Mouse (Mus musculus): ENCODE data around the gene Zbtb49. TPM values are rescaled to one million over a fixed set of nuclear protein-coding genes. Genes with fewer than 3 reads are reported as not detected.

Gene Zbtb49
- total RNA-seq, 2 experiments from 2014 or later, result 14.2 to 18.1 TPM

DNA sequence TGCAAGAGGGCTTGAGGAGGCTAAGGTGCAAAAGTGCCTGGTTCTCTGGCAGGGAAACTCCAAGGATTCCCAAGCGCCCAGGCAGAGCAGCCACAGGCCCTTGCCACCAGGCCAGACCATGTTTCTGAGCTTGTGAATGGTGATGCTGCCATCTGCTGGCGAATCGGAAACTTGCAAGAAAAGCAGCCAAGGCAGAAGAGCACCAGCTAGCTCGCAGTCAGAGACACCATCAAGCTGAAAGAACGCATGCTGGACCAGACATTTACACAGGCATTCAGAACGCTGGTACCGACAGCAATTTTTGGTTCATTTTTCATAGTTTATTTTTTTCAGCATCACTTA, 22.8 kb downstream of the Zbtb49 start:
- intact Hi-C loops (cut with DNase I), result loop anchor here (2.0 to 10.0 kb wide), 2 partner anchors 101 to 903 kb away; no protein-coding TSS in a partner anchor

GRCm38 (mm10) chr5:38196821-38197481, 23.3 kb downstream of the Zbtb49 start:
- no peak for DNase-seq (ENCODE audit: extremely low spot score in 1 of 2, low spot score in 2 of 2)
- intact Hi-C loops (cut with DNase I), result loop anchor here (2.0 to 10.0 kb wide), 2 partner anchors 100 to 902 kb away; no protein-coding TSS in a partner anchor

More for the DNA sequence above, 22.8 kb downstream of the Zbtb49 start:
- peak; percentile 84 to 85 for DNase-seq (ENCODE audit: extremely low spot score in 1 of 2, low spot score in 2 of 2)

- intact Hi-C loops (cut with DNase I), result loop anchor here (2.0 to 10.0 kb wide), 2 partner anchors 99 to 901 kb away; no protein-coding TSS in a partner anchor
- no peak for DNase-seq (ENCODE audit: extremely low spot score in 1 of 2, low spot score in 2 of 2)
These were observed 24.3 kb downstream of the Zbtb49 start for GRCm38 (mm10) chr5:38195941-38196340.

- intact Hi-C loops (cut with DNase I), result loop anchor here (10.0 kb wide), 1 partner anchor 900 kb away; no protein-coding TSS in a partner anchor
- no peak for DNase-seq (ENCODE audit: extremely low spot score in 1 of 2, low spot score in 2 of 2)
These were observed 25.3 kb downstream of the Zbtb49 start for GRCm38 (mm10) chr5:38194946-38195345.

- intact Hi-C loops (cut with DNase I), result loop anchor here (10.0 kb wide), 1 partner anchor 896 kb away; no protein-coding TSS in a partner anchor
- DNase-seq (ENCODE audit: extremely low spot score in 1 of 2, low spot score in 2 of 2), result no peak
These were observed 29.4 kb downstream of the Zbtb49 start for GRCm38 (mm10) chr5:38190907-38191306.

DNA sequence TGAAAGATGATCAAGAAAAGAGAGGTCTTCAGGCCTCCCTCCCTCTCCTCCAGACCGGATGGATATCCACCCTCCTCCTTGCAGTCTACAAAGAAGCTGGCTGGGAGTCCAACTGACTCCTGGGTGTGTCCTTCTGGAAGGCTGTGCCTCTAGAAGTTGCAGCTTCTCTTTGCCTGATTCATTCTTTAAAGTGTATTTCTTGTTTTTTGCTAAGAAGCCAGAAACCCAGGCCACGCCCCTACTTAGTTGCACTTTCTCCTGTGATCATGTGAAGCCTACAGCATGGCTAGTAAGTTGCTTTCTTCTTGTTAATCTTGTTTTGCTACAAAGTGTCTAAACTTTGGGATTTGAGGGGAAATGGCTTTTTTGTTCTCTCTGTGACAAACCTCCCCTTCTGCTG, 33.3 kb downstream of the Zbtb49 start:
- DNase-seq (ENCODE audit: extremely low spot score in 1 of 2, low spot score in 2 of 2), result no peak
- intact Hi-C loops (cut with DNase I), result no loop called here

- no peak for DNase-seq (ENCODE audit: extremely low spot score in 1 of 2, low spot score in 2 of 2)
- intact Hi-C loops (cut with DNase I), result no loop called here
These were observed 35.5 kb downstream of the Zbtb49 start for GRCm38 (mm10) chr5:38184688-38185285.

DNA sequence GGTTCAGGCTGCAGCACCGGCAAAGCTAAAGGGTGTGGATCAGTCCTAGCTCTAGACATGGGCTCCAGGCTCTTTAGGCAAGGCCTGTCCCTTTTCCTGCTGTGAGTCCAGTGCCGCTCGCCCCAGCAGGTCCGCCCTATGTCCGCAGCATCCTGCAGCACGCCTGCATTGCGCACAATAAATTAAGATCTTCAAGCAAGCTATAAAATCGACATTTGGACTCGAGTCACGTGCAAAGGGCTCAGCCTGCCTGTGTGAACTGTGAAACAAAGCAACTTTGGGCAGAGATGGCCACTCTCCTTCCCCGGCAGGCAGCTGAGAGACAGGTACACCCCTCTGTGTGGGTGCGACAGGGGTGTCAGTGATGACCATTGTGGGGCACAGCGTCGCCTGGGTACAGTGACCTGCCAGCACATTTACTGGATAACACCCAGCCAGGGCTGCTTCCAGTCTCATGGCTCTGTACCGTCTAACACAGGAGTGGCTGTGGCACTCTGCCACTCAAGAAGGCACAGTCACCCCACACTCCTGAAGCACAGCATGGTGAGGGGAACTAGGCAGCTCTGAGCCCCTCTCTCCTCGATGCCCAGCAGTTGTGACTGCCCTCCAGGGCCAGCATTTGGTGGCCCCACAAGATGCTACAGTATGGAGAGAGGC, 45.9 kb downstream of the Zbtb49 start:
- DNase-seq (ENCODE audit: extremely low spot score in 1 of 2, low spot score in 2 of 2), result no peak
- intact Hi-C loops (cut with DNase I), result no loop called here

GRCm38 (mm10) chr5:38173766-38174165, 46.5 kb downstream of the Zbtb49 start:
- no peak for DNase-seq (ENCODE audit: extremely low spot score in 1 of 2, low spot score in 2 of 2)
- intact Hi-C loops (cut with DNase I), result no loop called here

- DNase-seq (ENCODE audit: extremely low spot score in 1 of 2, low spot score in 2 of 2), result no peak
- intact Hi-C loops (cut with DNase I), result no loop called here
These were observed 51.8 kb downstream of the Zbtb49 start for GRCm38 (mm10) chr5:38168497-38168896.

DNA sequence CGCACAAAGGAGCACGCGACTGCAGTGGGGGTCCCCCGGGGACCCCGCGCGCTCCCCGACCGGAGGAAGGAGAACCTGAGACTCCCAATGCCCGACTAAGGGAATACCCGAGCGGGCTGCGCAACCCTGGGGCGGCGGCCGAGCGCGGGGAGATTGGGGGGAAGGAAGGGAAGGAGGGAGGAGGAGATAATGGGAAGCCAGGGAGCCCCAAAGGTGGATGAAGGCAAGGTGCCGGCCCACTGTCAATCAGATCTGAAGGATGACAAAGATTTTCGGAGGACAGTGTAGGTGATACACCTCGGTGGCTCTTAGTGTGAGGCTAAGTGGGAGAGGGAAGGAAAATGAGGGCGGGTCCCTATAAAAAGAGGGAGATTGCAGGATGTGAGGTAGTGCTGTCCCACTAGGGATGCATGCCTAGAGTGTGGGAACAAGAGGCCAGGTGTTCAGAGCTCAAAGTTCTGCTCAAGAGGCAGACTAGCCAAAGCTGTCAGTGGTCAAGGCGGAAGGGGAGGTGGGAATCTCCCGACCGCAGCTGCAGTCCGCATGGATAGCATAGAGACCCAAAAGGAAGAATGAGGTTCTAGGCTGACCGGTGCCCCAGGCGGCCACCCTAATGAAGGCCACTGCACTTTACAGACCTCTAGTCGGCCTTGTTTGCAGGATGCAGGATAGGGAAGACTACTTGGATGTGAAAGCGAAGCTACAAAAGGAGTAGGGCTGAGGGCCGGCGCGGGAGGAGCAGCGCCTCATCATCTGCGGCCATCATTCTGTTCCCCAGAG, 60.4 kb downstream of the Zbtb49 start, which contains the start of gene Nsg1:
Gene Nsg1 (minus strand): TSS at position 274 of the 780 bp plus-strand sequence.
- intact Hi-C loops (cut with DNase I), result no loop called here
- no peak for DNase-seq (ENCODE audit: extremely low spot score in 1 of 2, low spot score in 2 of 2)

- DNase-seq (ENCODE audit: extremely low spot score in 1 of 2, low spot score in 2 of 2), result peak; percentile 57 to 90
- intact Hi-C loops (cut with DNase I), result no loop called here
These were observed 61.2 kb downstream of the Zbtb49 start for GRCm38 (mm10) chr5:38158947-38159633.

DNA sequence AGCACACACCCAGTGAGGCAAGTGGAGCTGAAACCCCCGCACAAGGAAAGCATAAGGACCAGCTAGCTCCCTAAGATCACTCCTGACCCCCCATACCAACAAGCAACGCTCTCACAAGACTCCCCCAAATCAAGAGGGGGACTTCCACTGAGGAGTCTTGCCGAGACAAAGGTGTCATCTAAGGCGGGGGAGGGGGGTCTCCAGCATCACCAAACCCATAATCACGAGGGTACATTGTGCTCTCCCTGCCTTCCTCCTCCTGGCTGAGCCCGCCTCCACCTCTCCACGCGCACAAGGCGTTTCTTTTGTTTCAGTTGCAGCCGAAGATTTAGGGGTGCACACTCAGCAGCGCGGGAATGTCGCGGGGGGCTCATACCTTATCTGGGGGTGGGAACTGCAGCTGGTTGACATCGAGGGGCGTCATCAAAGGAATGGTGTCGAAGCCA, 61.7 kb downstream of the Zbtb49 start:
- intact Hi-C loops (cut with DNase I), result no loop called here
- peak in 1 of 2 experiments; percentile 63 for DNase-seq (ENCODE audit: extremely low spot score in 1 of 2, low spot score in 2 of 2)

- no peak for DNase-seq (ENCODE audit: extremely low spot score in 1 of 2, low spot score in 2 of 2)
- intact Hi-C loops (cut with DNase I), result no loop called here
These were observed 62.7 kb downstream of the Zbtb49 start for GRCm38 (mm10) chr5:38157481-38158020.

DNA sequence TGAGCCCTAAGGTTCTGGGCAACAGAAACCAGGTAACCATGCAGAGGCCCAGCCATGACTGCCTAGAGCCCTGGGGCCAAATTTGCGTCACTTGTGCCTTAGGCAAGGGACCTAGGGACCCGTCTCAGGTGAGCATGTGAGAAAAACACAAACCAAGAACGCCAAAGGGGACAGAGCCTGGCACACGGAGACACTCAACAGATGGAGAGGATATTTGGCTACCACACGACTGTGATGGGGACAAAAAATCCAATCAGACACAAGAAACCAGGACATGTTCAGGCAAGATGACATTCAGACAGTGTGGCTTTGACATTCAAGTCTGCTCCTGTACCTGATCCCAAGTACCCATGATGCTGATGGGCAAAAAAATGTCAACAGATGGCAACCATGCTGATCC, 66.6 kb downstream of the Zbtb49 start:
- DNase-seq (ENCODE audit: extremely low spot score in 1 of 2, low spot score in 2 of 2), result no peak
- intact Hi-C loops (cut with DNase I), result no loop called here

DNA sequence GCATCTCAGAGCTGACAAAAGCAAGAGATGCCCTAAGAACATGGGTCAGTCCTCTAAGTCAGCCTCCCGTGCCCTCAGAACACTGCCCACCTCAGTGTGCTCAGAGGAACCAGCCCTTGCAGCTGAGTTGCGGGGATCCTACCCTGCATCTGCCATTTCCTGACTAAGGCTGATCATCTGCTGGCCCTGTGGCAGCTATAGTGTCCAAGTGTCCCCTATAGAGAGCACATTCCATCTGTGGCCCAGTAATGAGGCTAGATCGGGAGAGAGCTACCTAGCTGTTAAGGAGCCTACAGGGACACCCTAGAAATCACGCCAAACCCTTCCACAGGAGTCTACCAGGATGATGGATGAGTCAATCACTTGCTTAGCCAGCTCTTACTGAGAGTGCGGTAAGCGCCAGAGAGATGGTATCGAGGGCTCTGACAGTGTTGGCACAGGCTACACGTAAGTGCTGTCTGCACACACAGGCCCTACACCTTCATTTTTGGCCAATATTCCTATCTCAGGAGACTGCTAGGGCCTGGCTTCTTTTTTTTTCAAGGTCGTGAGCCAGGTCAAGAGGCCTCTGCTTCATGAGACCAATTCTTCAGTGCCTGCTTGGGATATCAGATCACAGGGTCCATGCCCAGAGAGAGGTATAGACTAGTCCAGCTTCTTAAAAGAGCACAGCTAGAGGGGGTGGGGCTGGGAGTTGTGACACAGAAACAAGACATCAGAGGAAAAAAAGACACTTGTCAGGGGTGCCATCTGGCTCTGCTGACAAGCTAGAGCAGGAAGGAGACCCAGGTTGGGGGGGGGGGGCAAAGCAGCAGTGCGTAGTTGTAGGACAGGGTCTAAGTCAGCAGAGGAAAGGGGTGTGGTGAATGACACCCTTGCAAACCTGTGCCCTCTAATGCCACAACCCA, 67.8 kb downstream of the Zbtb49 start:
- DNase-seq (ENCODE audit: extremely low spot score in 1 of 2, low spot score in 2 of 2), result no peak
- intact Hi-C loops (cut with DNase I), result no loop called here

DNA sequence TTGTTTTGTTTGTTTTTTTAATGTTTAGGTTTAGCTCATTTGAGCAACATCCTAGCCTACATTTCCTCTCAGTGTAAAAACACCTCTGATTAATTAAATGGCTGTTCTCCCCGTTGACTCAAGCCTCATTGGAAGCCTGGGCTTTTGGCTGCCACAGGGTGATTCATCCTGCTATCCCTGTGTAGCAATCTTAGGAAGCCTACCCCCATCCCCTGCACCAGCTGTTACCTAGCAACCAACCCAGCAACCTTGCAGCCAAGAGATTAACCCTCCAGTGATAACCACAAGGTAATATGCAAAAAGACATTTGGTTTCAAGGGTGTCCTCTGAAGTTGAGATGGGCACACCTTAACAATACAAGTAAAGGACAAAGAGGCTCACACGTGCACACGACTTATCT, 69.0 kb downstream of the Zbtb49 start:
- intact Hi-C loops (cut with DNase I), result no loop called here
- DNase-seq (ENCODE audit: extremely low spot score in 1 of 2, low spot score in 2 of 2), result no peak

Data from left cerebral cortex, postnatal 10 days (tissue).